Mouse (Mus musculus) lung, postnatal 0 days (tissue): Measurements from ENCODE around the gene Gm5426. TPM values are rescaled to one million over a fixed set of nuclear protein-coding genes. Genes with fewer than 3 reads are reported as not detected.
A peak's percentile ranks its signal among the peaks of the same experiment; 100 is the strongest.

Experiments used
- ATAC-seq: fragments of 200-750 bp; cut with Nextera tagmentation; 2 replicates; pipeline ENCODE4 v1.8.0; 2017; ENCODE audit warnings: moderate library complexity
- DNase-seq: peaks from one replicate; pipeline ENCODE4 v3.0.0-alpha.2; 2016; ENCODE audit warnings: low spot score
- H3K27ac ChIP-seq: fragments of 300-500 bp; sonication (generic); 2 replicates; pipeline ENCODE4 v1.5.1; 2014; ENCODE audit warnings: antibody characterized with exemption, mild to moderate bottlenecking, low read length, mixed read lengths
- H3K27me3 ChIP-seq: fragments of 300-500 bp; sonication (generic); replicated peaks from 2 replicates; pipeline ENCODE4 v1.6.1; 2014; ENCODE audit warnings: low read length, mixed read lengths; ENCODE audit not compliant: insufficient read depth
- H3K36me3 ChIP-seq: fragments of 300-500 bp; sonication (generic); 2 replicates; pipeline ENCODE4 v1.6.1; 2014; ENCODE audit warnings: low read length, mixed read lengths; ENCODE audit not compliant: insufficient read depth
- H3K4me1 ChIP-seq: fragments of 300-500 bp; sonication (generic); 2 replicates; pipeline ENCODE4 v1.6.1; 2014; ENCODE audit warnings: antibody characterized with exemption, low read depth, low read length, mixed read lengths; ENCODE audit not compliant: insufficient read depth
- H3K4me2 ChIP-seq: fragments of 300-500 bp; sonication (generic); replicated peaks from 2 replicates; pipeline ENCODE4 v1.6.1; 2014; ENCODE audit warnings: low read depth, mild to moderate bottlenecking, low read length, moderate library complexity, mixed read lengths
- H3K4me3 ChIP-seq: fragments of 300-500 bp; sonication (generic); 2 replicates; pipeline ENCODE4 v1.5.1; 2014; ENCODE audit warnings: low read depth, low read length
- H3K9ac ChIP-seq: fragments of 300-500 bp; sonication (generic); replicated peaks from 2 replicates; pipeline ENCODE4 v1.6.1; 2014; ENCODE audit warnings: low read depth, mild to moderate bottlenecking
- H3K9me3 ChIP-seq: fragments of 300-500 bp; sonication (generic); 2 replicates; pipeline ENCODE4 v1.6.1; 2016; ENCODE audit warnings: low read length, mixed read lengths
- CTCF ChIP-seq: IDR thresholded peaks from 2 replicates; pipeline ENCODE4 v1.5.1; 2016; ENCODE audit warnings: antibody characterized with exemption, mild to moderate bottlenecking
- EP300 ChIP-seq: IDR thresholded peaks from 2 replicates; pipeline ENCODE4 v1.6.1; 2016; ENCODE audit warnings: antibody characterized with exemption, mild to moderate bottlenecking, control low read depth
- WGBS: fragments of 180-500 bp; shearing (Covaris S2); extraction: QIAGEN DNeasy Blood & Tissue Kit; methylation state at CpG from one replicate; pipeline ENCODE4 v1.1.7; 2014; 5-methylcytosine and 5-hydroxymethylcytosine counted together
- polyA plus RNA-seq: library from polyadenylated mRNA; unstranded; fragments of >200 nt; fragmentation: Nextera tagmentation; extraction: Ambion mirVana; gene quantifications from 2 replicates; pipeline ENCODE4 v1.2.1, GENCODE M21; 2015

Gene Gm5426
- polyA plus RNA-seq, 1 experiment from 2014 or later, result not detected

- Histone ChIP-seq H3K9me3 (no peaks in the 10 kb centered on the region), H3K4me3 (no peak overlapping the region), H3K4me1 (no peaks in the 10 kb centered on the region), H3K9ac (no peak overlapping the region), H3K27ac (no peak overlapping the region), H3K36me3 (no peaks in the 10 kb centered on the region), H3K27me3 (no peaks in the 10 kb centered on the region), H3K4me2 (no peak overlapping the region)
- TF ChIP-seq CTCF, result no peak
- no peak for TF ChIP-seq EP300
- DNase-seq, result no peak
- WGBS, result 80% methylated on average over 4 of the region's 4 CpGs
- ATAC-seq, result no peak
Observed at GRCm38 (mm10) chr10:96101035-96101434, 35.4 kb upstream of the Gm5426 start.

- 39% methylated on average over 3 of the region's 3 CpGs for WGBS
- DNase-seq, result no peak
- no peaks in the 10 kb centered on the region for H3K27me3 ChIP-seq
- no peak for ATAC-seq
- no peak overlapping the region for H3K4me3 ChIP-seq
- H3K4me2 ChIP-seq, result no peak overlapping the region
- TF ChIP-seq EP300, result no peak
- TF ChIP-seq CTCF, result peak; percentile 13; the same call in 1 of the 2 replicates
- H3K9ac ChIP-seq, result no peak overlapping the region
- H3K9me3 ChIP-seq, result no peaks in the 10 kb centered on the region
- H3K27ac ChIP-seq, result no peak overlapping the region
- H3K36me3 ChIP-seq, result no peaks in the 10 kb centered on the region
- no peaks in the 10 kb centered on the region for H3K4me1 ChIP-seq
Observed at GRCm38 (mm10) chr10:96104158-96104557, 32.2 kb upstream of the Gm5426 start.

DNA sequence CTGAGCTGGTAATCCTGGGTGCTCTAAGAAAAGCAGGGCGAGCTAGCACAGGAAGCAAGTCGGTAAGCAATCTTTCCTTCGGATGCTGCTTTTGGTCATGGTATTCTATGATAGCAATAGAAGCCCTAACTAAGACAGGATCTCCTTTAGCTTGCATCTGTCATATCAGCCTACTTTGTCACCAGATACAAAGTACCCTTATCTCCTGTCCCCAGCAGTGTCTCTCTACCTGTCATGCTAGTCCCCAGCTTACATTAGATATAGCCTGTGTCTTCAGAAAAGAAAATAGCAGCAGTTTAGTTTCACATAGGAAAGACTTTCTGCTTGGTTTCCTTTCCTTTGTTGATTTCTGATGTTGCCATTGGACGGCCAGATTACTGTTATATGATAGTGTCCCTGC, 31.8 kb upstream of the Gm5426 start:
- H3K4me1 ChIP-seq, result no peaks in the 10 kb centered on the region
- no peak overlapping the region for H3K4me2 ChIP-seq
- no peaks in the 10 kb centered on the region for H3K27me3 ChIP-seq
- TF ChIP-seq CTCF (no peak), EP300 (no peak)
- H3K36me3 ChIP-seq, result no peaks in the 10 kb centered on the region
- no peak overlapping the region for H3K27ac ChIP-seq
- DNase-seq (no peak), ATAC-seq (no peak)
- no peak overlapping the region for H3K9ac ChIP-seq
- no peaks in the 10 kb centered on the region for H3K9me3 ChIP-seq
- WGBS, result 83% methylated on average over 4 of the region's 4 CpGs
- no peak overlapping the region for H3K4me3 ChIP-seq

- TF ChIP-seq EP300, result no peak
- peak; percentile 52 for TF ChIP-seq CTCF
- ATAC-seq (no peak), DNase-seq (no peak)
- Histone ChIP-seq H3K4me1 (no peaks in the 10 kb centered on the region), H3K4me2 (no peak overlapping the region), H3K9ac (no peak overlapping the region), H3K9me3 (no peaks in the 10 kb centered on the region), H3K27me3 (no peaks in the 10 kb centered on the region), H3K4me3 (no peak overlapping the region), H3K36me3 (no peaks in the 10 kb centered on the region), H3K27ac (no peak overlapping the region)
- WGBS, result 86% methylated on average over 2 of the region's 2 CpGs
Observed at GRCm38 (mm10) chr10:96105124-96105523, 31.3 kb upstream of the Gm5426 start.

GRCm38 (mm10) chr10:96106972-96107720, 29.3 kb upstream of the Gm5426 start:
- ATAC-seq (no peak), DNase-seq (no peak)
- H3K4me2 ChIP-seq, result no peak overlapping the region
- H3K27me3 ChIP-seq, result no peaks in the 10 kb centered on the region
- no peaks in the 10 kb centered on the region for H3K36me3 ChIP-seq
- no peak overlapping the region for H3K4me3 ChIP-seq
- WGBS, result 58% methylated on average over 4 of the region's 4 CpGs
- no peaks in the 10 kb centered on the region for H3K9me3 ChIP-seq
- no peak for TF ChIP-seq CTCF
- no peak for TF ChIP-seq EP300
- H3K27ac ChIP-seq, result no peak overlapping the region
- H3K9ac ChIP-seq, result no peak overlapping the region
- H3K4me1 ChIP-seq, result no peaks in the 10 kb centered on the region

- no peaks in the 10 kb centered on the region for H3K27me3 ChIP-seq
- TF ChIP-seq EP300 (no peak), CTCF (no peak)
- no peak overlapping the region for H3K9ac ChIP-seq
- no peaks in the 10 kb centered on the region for H3K4me1 ChIP-seq
- H3K9me3 ChIP-seq, result no peaks in the 10 kb centered on the region
- H3K4me3 ChIP-seq, result no peak overlapping the region
- H3K4me2 ChIP-seq, result no peak overlapping the region
- WGBS, result 33% methylated on average over 1 of the region's 1 CpGs
- H3K36me3 ChIP-seq, result no peaks in the 10 kb centered on the region
- no peak for ATAC-seq
- no peak overlapping the region for H3K27ac ChIP-seq
- DNase-seq, result peak; percentile 29
Observed at GRCm38 (mm10) chr10:96107825-96108224, 28.6 kb upstream of the Gm5426 start.

- no peak for DNase-seq
- H3K27me3 ChIP-seq, result no peaks in the 10 kb centered on the region
- no peak overlapping the region for H3K27ac ChIP-seq
- H3K4me2 ChIP-seq, result no peak overlapping the region
- H3K36me3 ChIP-seq, result no peaks in the 10 kb centered on the region
- H3K4me3 ChIP-seq, result no peak overlapping the region
- no peak for ATAC-seq
- H3K9ac ChIP-seq, result no peak overlapping the region
- H3K9me3 ChIP-seq, result no peaks in the 10 kb centered on the region; the same call in 1 of the 2 replicates
- WGBS, result 74% methylated on average over 3 of the region's 3 CpGs
- TF ChIP-seq EP300 (no peak), CTCF (no peak)
- no peaks in the 10 kb centered on the region for H3K4me1 ChIP-seq
Observed at GRCm38 (mm10) chr10:96115325-96115724, 21.1 kb upstream of the Gm5426 start.
